Mouse (Mus musculus) megakaryocyte, embryonic 14.5 days (primary cell): ENCODE results near the gene Mgat4a.

ENCODE experiments used
- FLI1 ChIP-seq: IDR thresholded peaks from 2 replicates; pipeline ENCODE4 v1.6.1; 2012; ENCODE audit warnings: low read length, inconsistent platforms, mixed read lengths
- GATA1 ChIP-seq: IDR thresholded peaks from 3 replicates; pipeline ENCODE4 v1.6.1; 2012; ENCODE audit warnings: mixed read lengths, low read length, inconsistent platforms, borderline replicate concordance

DNA sequence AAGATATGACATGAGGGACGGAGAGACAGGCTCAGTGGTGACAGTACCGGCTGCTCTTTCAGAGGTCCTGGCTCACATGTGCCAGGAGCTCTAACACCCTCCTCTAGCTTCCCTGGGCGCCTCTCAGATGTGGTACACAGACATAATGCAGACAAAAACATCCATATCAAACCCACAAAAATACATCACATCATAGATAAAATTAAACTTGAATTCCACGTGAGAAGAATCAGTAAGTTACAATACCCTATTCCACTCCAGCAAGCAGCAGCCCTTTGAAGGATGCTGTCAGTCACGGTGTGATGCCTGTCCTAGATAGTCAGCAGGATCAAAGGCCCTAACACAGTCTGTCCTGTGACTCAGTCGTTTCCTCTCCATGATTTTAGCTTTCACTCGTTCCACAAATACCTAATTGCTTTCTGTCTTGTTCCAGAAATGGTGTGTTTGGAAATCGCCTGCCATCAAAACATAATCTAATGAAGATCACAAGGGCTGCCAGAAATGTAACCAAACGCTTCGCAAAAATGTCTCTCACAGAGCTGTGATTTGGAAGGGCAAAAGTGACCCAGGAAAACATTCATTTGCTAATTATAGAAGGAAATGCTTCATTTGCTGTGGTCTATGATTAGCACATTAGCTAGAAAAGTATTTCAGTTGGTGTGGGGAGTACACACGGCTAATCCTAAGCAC, 44.1 kb downstream of the Mgat4a start:
- TF ChIP-seq GATA1 (no peak), FLI1 (no peak)
